Mouse (Mus musculus): Measurements from ENCODE around the gene Epb41. TPM values are rescaled to one million over a fixed set of nuclear protein-coding genes. Genes with fewer than 3 reads are reported as not detected.

The Epb41 gene
- polyA plus RNA-seq, 2 experiments: 113 to 153 TPM

DNA sequence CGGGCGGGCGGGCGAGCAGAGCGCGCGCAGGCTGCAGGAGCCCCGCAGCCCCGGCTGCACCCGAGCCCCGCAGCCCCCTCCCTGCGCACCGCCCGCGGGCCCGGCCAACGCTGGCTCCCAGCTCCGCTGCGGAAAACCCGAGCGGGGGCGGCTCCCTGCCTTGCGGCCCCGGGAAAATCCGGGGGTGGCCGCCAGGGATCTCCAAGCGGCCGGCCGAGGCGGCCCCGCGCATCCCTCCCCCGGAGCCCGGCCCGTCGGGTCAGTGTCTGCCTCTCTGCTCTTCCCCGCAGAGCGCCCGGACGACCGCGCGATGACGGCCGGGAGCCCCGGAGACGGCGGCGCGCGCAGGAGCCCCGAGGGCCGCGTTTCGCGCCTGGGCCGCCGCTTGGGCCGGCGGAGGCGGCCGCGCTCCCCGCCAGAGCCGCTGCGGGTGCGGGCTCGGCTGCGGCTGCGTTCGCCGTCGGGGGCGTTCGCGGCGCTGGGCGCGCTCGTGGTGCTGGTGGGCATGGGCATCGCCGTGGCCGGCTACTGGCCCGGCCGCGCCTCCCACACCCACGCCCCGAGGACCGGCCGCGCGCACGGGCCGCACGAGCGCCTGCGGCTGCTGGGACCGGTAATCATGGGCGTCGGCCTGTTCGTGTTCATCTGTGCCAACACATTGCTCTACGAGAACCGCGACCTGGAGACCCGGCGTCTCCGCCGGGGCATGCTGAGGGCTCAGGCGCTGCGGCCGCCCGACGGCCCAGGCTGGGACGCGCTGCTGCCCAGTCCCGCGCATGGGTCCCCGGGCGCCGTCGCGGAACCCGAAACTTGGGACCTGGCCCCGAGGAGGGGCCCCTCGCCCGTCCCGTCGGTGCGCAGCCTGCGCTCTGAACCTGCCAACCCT lies 153.4 kb downstream of the Epb41 start, which contains the start of gene Tmem200b:
TSS of gene Tmem200b (plus strand) at position 311 of the 886 bp plus-strand sequence.
- H3K36me3 ChIP-seq (replicated peaks; ENCODE audit: control insufficient read depth, insufficient read depth, low read depth): peaks cover 42% of the 10 kb centered on the region

DNA sequence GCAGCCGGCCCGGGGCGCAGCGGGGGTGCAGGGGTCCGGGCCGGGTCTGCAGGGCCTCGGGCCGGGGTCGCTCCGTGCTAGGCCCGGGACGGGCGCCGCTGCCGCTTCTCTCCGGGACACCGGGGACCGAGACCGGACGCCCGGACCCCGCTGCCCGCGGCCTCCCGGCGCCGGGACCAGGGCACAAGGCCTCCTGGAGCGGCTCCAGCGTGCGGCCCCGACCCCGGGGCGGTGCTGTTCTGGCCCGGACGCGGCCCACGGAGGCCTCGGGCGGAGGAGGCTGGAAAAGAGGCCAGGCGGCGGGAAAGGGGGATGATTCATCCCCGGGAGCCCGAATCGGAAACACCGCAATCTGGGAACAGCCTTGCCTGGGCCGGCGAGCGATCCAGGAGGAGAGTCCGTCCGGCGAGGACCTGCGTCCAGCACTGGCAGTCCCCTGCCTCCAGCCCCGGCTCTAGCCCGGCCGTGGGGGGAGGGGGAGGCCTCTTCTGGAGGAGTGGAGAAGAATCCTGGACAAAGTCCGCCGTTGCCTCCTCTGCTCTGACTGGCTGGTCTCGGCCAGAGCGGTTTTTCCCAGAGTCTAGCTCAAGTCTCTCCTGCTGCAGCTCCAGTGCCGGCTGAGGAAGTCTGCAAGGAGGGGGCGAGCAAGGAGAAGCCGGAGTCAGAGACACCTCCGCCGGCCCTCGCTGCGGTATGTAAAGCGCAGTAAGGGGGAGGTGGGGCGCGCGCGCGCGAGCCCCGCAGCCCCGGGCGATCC lies 154.3 kb downstream of the Epb41 start:
- no peaks in the 10 kb centered on the region for H3K9me3 ChIP-seq (ENCODE audit: control insufficient read depth, low read length)
- H3K27ac ChIP-seq: no peak overlapping the region
- under 1% methylated on average over 74 of the region's 76 CpGs for WGBS (ENCODE audit: insufficient replicate concordance)
- peak overlapping the region; percentile 21 to 46 for H3K4me3 ChIP-seq (ENCODE audit: insufficient read depth in 1 of 2, low read depth in 2 of 2, low read length in 2 of 2)
- peak; percentile 0; the same call in 1 of the 2 replicates for ATAC-seq (ENCODE audit: insufficient read depth)
- DNase-seq (ENCODE audit: low read depth in 3 of 3, low spot score in 3 of 3): no peak
- H3K27me3 ChIP-seq (ENCODE audit: control insufficient read depth, insufficient read depth, low read length): peaks cover 73% of the 10 kb centered on the region
- no peak for TF ChIP-seq CTCF (IDR thresholded peaks at IDR 0.05; ENCODE audit: low read depth)
- no peak for TF ChIP-seq EP300 (IDR thresholded peaks at IDR 0.05; ENCODE audit: low read depth)
- peaks cover 33% of the 10 kb centered on the region for H3K36me3 ChIP-seq (replicated peaks; ENCODE audit: control insufficient read depth, insufficient read depth, low read depth)
- H3K4me2 ChIP-seq (ENCODE audit: low read depth): peak overlapping the region; percentile 58
- H3K4me1 ChIP-seq (replicated peaks; ENCODE audit: control insufficient read depth in 2 of 2, insufficient read depth in 2 of 2, low read length in 1 of 2): peaks cover 0 to 4% of the 10 kb centered on the region in 2 experiments; a peak in 1 of 4 replicates
- no peak overlapping the region for H3K9ac ChIP-seq (replicated peaks)

More for the DNA sequence above, 153.4 kb downstream of the Epb41 start, which contains the start of gene Tmem200b:
- Histone ChIP-seq H3K4me3 (ENCODE audit: insufficient read depth in 1 of 2, low read depth in 2 of 2, low read length in 2 of 2) (peak within 1 kb of the TSS; percentile 36 to 46), H3K27ac (no peak within 1 kb of the TSS), H3K9ac (replicated peaks) (no peak within 1 kb of the TSS), H3K4me1 (replicated peaks; ENCODE audit: control insufficient read depth in 2 of 2, insufficient read depth in 2 of 2, low read length in 1 of 2) (peaks cover 0 to 4% of the 10 kb centered on the region in 2 experiments; a peak in 1 of 4 replicates), H3K9me3 (ENCODE audit: control insufficient read depth, low read length) (no peaks in the 10 kb centered on the region), H3K27me3 (ENCODE audit: control insufficient read depth, insufficient read depth, low read length) (peaks cover 63% of the 10 kb centered on the region), H3K4me2 (ENCODE audit: low read depth) (peak within 1 kb of the TSS; percentile 58)
- TF ChIP-seq EP300 (IDR thresholded peaks at IDR 0.05; ENCODE audit: low read depth) (no peak), CTCF (IDR thresholded peaks at IDR 0.05; ENCODE audit: low read depth) (no peak)
- DNase-seq (ENCODE audit: low read depth in 3 of 3, low spot score in 3 of 3) (no peak), ATAC-seq (ENCODE audit: insufficient read depth) (peak; percentile 32)
- WGBS (ENCODE audit: insufficient replicate concordance): 2% methylated on average over 122 of the region's 130 CpGs

DNA sequence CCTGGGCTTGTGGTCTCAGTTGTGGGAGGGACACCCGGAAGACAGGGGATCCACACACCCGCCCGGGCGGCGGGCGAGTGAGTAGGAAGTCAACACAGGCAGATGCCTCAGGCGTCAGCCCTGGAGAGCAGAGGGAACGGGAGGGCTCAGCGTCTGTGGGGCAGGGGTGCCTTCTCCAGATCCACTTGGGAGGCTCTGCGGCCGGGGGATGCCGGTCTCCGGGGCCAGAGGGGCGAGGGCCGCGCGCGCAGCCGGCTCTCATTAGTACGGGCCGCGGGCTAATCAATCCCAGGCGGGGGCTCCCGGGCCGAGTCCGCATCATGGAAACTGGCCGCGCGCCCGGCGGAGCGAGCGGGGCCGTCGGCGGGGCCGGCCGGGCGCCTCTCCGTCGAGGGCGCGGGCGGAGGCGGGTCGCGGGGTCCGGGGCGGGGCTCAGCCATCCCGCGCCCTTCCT lies 155.0 kb downstream of the Epb41 start:
- Histone ChIP-seq H3K36me3 (replicated peaks; ENCODE audit: control insufficient read depth, insufficient read depth, low read depth) (peaks cover 27% of the 10 kb centered on the region), H3K27me3 (ENCODE audit: control insufficient read depth, insufficient read depth, low read length) (peaks cover 79% of the 10 kb centered on the region), H3K4me1 (replicated peaks; ENCODE audit: control insufficient read depth in 2 of 2, insufficient read depth in 2 of 2, low read length in 1 of 2) (peaks cover 0 to 4% of the 10 kb centered on the region in 2 experiments; a peak in 1 of 4 replicates), H3K9me3 (ENCODE audit: control insufficient read depth, low read length) (no peaks in the 10 kb centered on the region), H3K9ac (replicated peaks) (no peak overlapping the region), H3K4me2 (ENCODE audit: low read depth) (peak overlapping the region; percentile 58), H3K27ac (no peak overlapping the region), H3K4me3 (ENCODE audit: insufficient read depth in 1 of 2, low read depth in 2 of 2, low read length in 2 of 2) (peak overlapping the region in 1 of 2 experiments; percentile 46; a peak in 2 of 4 replicates)
- TF ChIP-seq EP300 (IDR thresholded peaks at IDR 0.05; ENCODE audit: low read depth): no peak
- no peak for TF ChIP-seq CTCF (IDR thresholded peaks at IDR 0.05; ENCODE audit: low read depth)
- ATAC-seq (ENCODE audit: insufficient read depth): no peak
- no peak for DNase-seq (ENCODE audit: low read depth in 3 of 3, low spot score in 3 of 3)
- WGBS (ENCODE audit: insufficient replicate concordance): 2% methylated on average over 51 of the region's 51 CpGs

DNA sequence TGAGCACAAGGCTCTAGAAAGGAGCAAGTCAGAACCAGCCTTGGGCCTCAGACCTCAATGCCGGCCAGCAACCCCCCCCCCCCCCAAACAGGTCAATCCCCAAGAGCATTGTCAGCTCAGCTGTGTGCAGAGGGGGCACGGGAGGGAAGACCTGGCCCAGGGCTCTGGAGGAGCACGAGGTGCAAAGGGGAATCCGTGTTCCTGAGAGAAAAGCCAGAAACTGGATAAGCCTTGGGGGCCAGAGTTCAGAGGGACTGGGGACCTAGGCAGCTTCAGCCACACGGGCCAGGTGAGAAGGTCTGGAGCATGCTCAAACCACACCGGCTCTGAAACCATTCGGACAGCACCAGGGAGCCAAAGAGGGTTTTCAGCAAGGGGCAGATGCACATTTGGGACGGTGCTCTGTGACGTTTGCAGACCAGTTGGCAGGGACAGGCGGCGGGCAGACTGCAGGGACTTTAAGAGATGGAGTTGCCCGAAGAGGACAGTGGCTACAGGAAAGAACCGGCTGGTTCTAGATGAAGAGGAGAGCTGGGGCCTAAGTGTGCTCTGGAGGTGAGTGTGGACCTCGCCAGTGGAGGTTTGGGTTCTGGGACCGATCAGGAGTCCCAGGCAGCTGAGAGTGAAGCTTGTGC lies 155.5 kb downstream of the Epb41 start:
- peaks cover 0 to 4% of the 10 kb centered on the region in 2 experiments; a peak in 1 of 4 replicates for H3K4me1 ChIP-seq (replicated peaks; ENCODE audit: control insufficient read depth in 2 of 2, insufficient read depth in 2 of 2, low read length in 1 of 2)
- WGBS (ENCODE audit: insufficient replicate concordance): 23% methylated on average over 15 of the region's 15 CpGs
- TF ChIP-seq CTCF (IDR thresholded peaks at IDR 0.05; ENCODE audit: low read depth): no peak
- no peak for TF ChIP-seq EP300 (IDR thresholded peaks at IDR 0.05; ENCODE audit: low read depth)
- H3K4me2 ChIP-seq (ENCODE audit: low read depth): no peak overlapping the region; the same call in 1 of the 2 replicates
- no peak overlapping the region for H3K27ac ChIP-seq
- no peak for ATAC-seq (ENCODE audit: insufficient read depth)
- peak overlapping the region in 1 of 2 experiments; percentile 46; a peak in 1 of 4 replicates for H3K4me3 ChIP-seq (ENCODE audit: insufficient read depth in 1 of 2, low read depth in 2 of 2, low read length in 2 of 2)
- H3K36me3 ChIP-seq (replicated peaks; ENCODE audit: control insufficient read depth, insufficient read depth, low read depth): peaks cover 22% of the 10 kb centered on the region
- no peaks in the 10 kb centered on the region for H3K9me3 ChIP-seq (ENCODE audit: control insufficient read depth, low read length)
- no peak for DNase-seq (ENCODE audit: low read depth in 3 of 3, low spot score in 3 of 3)
- H3K27me3 ChIP-seq (ENCODE audit: control insufficient read depth, insufficient read depth, low read length): peaks cover 84% of the 10 kb centered on the region
- no peak overlapping the region for H3K9ac ChIP-seq (replicated peaks)
